Mouse (Mus musculus): ENCODE data around the gene Surf4. TPM values are rescaled to one million over a fixed set of nuclear protein-coding genes. Genes with fewer than 3 reads are reported as not detected.
A peak's percentile ranks its signal among the peaks of the same experiment; 100 is the strongest.

Surf4 gene
- polyA plus RNA-seq, 1 experiment: 32.3 TPM

GRCm38 (mm10) chr2:26920190-26920855 lies 13.4 kb downstream of the Surf4 start:
- WGBS: 85% methylated on average over 6 of the region's 6 CpGs
- Histone ChIP-seq H3K4me1 (ENCODE audit: control insufficient read depth, insufficient read depth, low read length) (peaks cover 3% of the 10 kb centered on the region; the same call in 1 of the 2 replicates), H3K27ac (ENCODE audit: control insufficient read depth, insufficient read depth, low read depth, low read length, poor library complexity) (no peak overlapping the region)

GRCm38 (mm10) chr2:26919684-26920083 lies 14.0 kb downstream of the Surf4 start:
- 82% methylated on average over 3 of the region's 3 CpGs for WGBS
- TF ChIP-seq POLR2A (IDR thresholded peaks at IDR 0.05; ENCODE audit: borderline replicate concordance, control insufficient read depth, low read depth, low read length): no peak
- TF ChIP-seq CTCF (IDR thresholded peaks at IDR 0.05; ENCODE audit: control insufficient read depth, insufficient read depth, low read length): no peak
- Histone ChIP-seq H3K4me1 (ENCODE audit: control insufficient read depth, insufficient read depth, low read length) (peaks cover 3% of the 10 kb centered on the region; the same call in 1 of the 2 replicates), H3K4me3 (replicated peaks; ENCODE audit: control insufficient read depth, low read depth, low read length) (no peak overlapping the region), H3K27ac (ENCODE audit: control insufficient read depth, insufficient read depth, low read depth, low read length, poor library complexity) (no peak overlapping the region)

More at GRCm38 (mm10) chr2:26920190-26920855, 13.4 kb downstream of the Surf4 start:
- no peak overlapping the region for H3K4me3 ChIP-seq (replicated peaks; ENCODE audit: control insufficient read depth, low read depth, low read length)
- TF ChIP-seq POLR2A (IDR thresholded peaks at IDR 0.05; ENCODE audit: borderline replicate concordance, control insufficient read depth, low read depth, low read length): no peak
- TF ChIP-seq CTCF (IDR thresholded peaks at IDR 0.05; ENCODE audit: control insufficient read depth, insufficient read depth, low read length): no peak

- peak overlapping the region; percentile 86 for H3K4me3 ChIP-seq (replicated peaks; ENCODE audit: control insufficient read depth, low read depth, low read length)
- peak overlapping the region; percentile 38 for H3K27ac ChIP-seq (ENCODE audit: control insufficient read depth, insufficient read depth, low read depth, low read length, poor library complexity)
- WGBS: under 1% methylated on average over 13 of the region's 13 CpGs
- TF ChIP-seq POLR2A (IDR thresholded peaks at IDR 0.05; ENCODE audit: borderline replicate concordance, control insufficient read depth, low read depth, low read length) (no peak), CTCF (IDR thresholded peaks at IDR 0.05; ENCODE audit: control insufficient read depth, insufficient read depth, low read length) (no peak)
- peaks cover 5% of the 10 kb centered on the region; the same call in 1 of the 2 replicates for H3K4me1 ChIP-seq (ENCODE audit: control insufficient read depth, insufficient read depth, low read length)
These were observed 17.0 kb downstream of the Surf4 start for GRCm38 (mm10) chr2:26916738-26917137.

- 2% methylated on average over 47 of the region's 47 CpGs for WGBS
- TF ChIP-seq POLR2A (IDR thresholded peaks at IDR 0.05; ENCODE audit: borderline replicate concordance, control insufficient read depth, low read depth, low read length) (peak; percentile 87), CTCF (IDR thresholded peaks at IDR 0.05; ENCODE audit: control insufficient read depth, insufficient read depth, low read length) (peak; percentile 10; the same call in 1 of the 2 replicates)
- Histone ChIP-seq H3K4me3 (replicated peaks; ENCODE audit: control insufficient read depth, low read depth, low read length) (peak within 1 kb of the TSS; percentile 86), H3K27ac (ENCODE audit: control insufficient read depth, insufficient read depth, low read depth, low read length, poor library complexity) (peak within 1 kb of the TSS; percentile 38), H3K4me1 (ENCODE audit: control insufficient read depth, insufficient read depth, low read length) (peaks cover 5% of the 10 kb centered on the region; the same call in 1 of the 2 replicates)
These were observed 17.6 kb downstream of the Surf4 start, which contains the start of the genes Surf2 and Surf1 for GRCm38 (mm10) chr2:26915927-26916728. TSS of gene Surf2 (plus strand) at chr2:26916367. TSS of gene Surf1 (minus strand) at chr2:26916530.

- Histone ChIP-seq H3K4me1 (ENCODE audit: control insufficient read depth, insufficient read depth, low read length) (peaks cover 6% of the 10 kb centered on the region; the same call in 1 of the 2 replicates), H3K4me3 (replicated peaks; ENCODE audit: control insufficient read depth, low read depth, low read length) (no peak overlapping the region), H3K27ac (ENCODE audit: control insufficient read depth, insufficient read depth, low read depth, low read length, poor library complexity) (no peak overlapping the region)
- 80% methylated on average over 8 of the region's 8 CpGs for WGBS
- TF ChIP-seq CTCF (IDR thresholded peaks at IDR 0.05; ENCODE audit: control insufficient read depth, insufficient read depth, low read length) (no peak), POLR2A (IDR thresholded peaks at IDR 0.05; ENCODE audit: borderline replicate concordance, control insufficient read depth, low read depth, low read length) (no peak)
These were observed 19.4 kb downstream of the Surf4 start for GRCm38 (mm10) chr2:26914148-26914941.

GRCm38 (mm10) chr2:26913416-26914147 lies 20.1 kb downstream of the Surf4 start:
- no peak overlapping the region for H3K27ac ChIP-seq (ENCODE audit: control insufficient read depth, insufficient read depth, low read depth, low read length, poor library complexity)
- WGBS: 78% methylated on average over 17 of the region's 17 CpGs
- peaks cover 6% of the 10 kb centered on the region; the same call in 1 of the 2 replicates for H3K4me1 ChIP-seq (ENCODE audit: control insufficient read depth, insufficient read depth, low read length)
- no peak for TF ChIP-seq CTCF (IDR thresholded peaks at IDR 0.05; ENCODE audit: control insufficient read depth, insufficient read depth, low read length)
- TF ChIP-seq POLR2A (IDR thresholded peaks at IDR 0.05; ENCODE audit: borderline replicate concordance, control insufficient read depth, low read depth, low read length): no peak
- H3K4me3 ChIP-seq (replicated peaks; ENCODE audit: control insufficient read depth, low read depth, low read length): no peak overlapping the region

- 67% methylated on average over 5 of the region's 5 CpGs for WGBS
- no peak overlapping the region for H3K27ac ChIP-seq (ENCODE audit: control insufficient read depth, insufficient read depth, low read depth, low read length, poor library complexity)
- TF ChIP-seq POLR2A (IDR thresholded peaks at IDR 0.05; ENCODE audit: borderline replicate concordance, control insufficient read depth, low read depth, low read length) (no peak), CTCF (IDR thresholded peaks at IDR 0.05; ENCODE audit: control insufficient read depth, insufficient read depth, low read length) (no peak)
- H3K4me1 ChIP-seq (ENCODE audit: control insufficient read depth, insufficient read depth, low read length): peaks cover 6% of the 10 kb centered on the region; the same call in 1 of the 2 replicates
- peak overlapping the region; percentile 31 for H3K4me3 ChIP-seq (replicated peaks; ENCODE audit: control insufficient read depth, low read depth, low read length)
These were observed 21.4 kb downstream of the Surf4 start for GRCm38 (mm10) chr2:26912253-26912770.

Measured in bone marrow, adult 2 months (tissue).